Mouse (Mus musculus): ENCODE data around the gene Rinl.

The Rinl gene

DNA sequence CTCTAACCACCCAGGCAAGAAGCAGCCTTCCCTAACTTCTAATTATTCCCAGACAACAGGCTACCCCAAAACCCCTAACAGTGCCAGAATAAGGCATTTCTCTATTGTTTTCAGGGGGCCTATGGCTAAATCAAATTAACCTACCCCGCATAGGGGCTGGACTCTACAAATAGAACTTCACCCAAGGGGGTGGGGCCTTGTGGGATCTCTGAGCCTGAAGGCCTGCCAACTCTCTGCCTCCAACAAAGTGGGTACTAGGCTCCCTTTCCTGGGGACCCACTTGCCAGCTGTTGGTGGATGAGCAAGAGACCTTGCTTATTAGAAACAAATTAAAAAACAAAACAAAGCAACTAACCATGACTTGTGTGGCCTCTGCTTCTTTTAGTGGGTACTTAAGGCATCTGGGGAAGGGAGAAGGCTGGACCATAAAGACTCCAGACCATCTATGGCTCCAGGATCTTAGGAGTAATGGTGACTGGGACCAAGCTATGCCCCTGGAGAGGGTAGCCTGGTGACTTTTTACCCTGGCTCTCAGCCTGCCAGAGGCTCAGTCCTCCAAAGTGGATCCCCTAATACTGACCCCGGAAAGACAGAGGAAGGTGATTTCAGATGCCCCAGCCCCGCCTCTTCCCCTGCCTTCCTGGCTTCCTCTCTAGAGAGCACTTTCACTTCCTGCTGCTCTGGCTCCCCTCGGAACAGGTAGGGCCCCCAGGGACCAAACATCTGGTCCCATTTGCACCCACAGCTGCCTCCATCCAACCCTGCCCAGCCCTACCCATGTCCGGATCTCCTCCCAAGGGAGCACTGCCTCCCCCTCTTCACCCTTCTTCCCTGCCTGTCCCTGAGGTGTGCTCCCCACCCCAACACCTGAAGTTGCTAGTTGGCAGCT, at the start of gene Rinl:
Gene Rinl, plus strand, starts transcription at position 663 of the 889 bp plus-strand sequence.
- DNase-seq (ENCODE audit: low spot score in 2 of 2) = no peak

DNA sequence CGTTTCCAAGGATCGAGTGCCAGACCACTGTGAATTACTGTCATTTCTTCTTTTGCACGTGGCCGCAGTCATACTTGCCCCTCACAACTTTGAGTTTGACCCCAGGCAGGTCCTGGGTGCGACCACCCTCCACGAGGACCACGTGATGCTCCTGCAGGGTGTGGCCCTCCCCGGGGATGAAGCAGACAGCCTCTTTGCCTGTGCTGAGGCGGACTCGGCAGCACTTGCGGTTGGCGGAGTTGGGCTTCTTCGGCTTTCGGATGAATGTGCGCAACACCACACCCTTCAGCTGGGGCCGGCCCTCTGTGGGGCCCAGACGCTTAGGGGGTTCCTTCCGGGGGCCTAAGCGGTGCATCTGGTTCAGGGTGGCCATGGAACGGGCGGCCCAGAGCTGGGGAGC, 48.9 kb upstream of the Rinl start:
- no peak for DNase-seq (ENCODE audit: low spot score in 2 of 2)

DNA sequence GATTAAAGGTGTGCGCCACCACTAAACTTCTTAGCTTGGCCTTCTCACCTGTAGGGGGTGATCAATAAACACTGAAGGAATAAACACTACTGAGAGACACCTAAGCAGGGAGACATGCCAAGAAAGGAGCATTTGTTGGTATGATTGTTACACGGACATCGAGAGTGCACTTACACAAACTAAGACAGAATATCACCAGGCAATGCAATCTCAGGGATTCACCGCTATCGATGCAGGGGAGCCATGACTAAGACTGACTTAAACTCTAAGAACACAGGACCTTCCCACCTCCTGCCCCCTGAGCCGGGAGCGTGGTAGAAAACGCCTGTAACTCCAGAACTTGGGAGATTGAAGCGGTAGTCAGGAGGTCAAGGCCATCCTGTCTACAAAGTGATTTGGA, 47.8 kb upstream of the Rinl start:
- no peak for DNase-seq (ENCODE audit: low spot score in 2 of 2)

DNA sequence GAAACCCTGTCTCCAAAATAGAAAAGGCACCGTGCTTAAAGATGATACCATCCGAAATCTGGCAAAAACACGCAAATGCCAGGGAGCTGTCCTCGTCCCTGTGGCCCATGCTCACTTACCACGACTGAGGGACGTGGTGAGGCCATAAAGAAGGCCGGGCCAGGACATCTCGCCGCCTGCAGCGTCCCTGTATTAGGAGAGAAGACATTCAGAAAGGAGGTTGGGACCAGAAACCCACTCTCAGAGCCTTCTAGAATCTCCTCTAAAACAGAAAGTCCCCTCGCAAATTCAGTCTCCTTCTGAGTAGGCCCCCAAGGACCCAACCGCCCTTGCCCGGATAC, 47.4 kb upstream of the Rinl start:
- DNase-seq (ENCODE audit: low spot score in 2 of 2) = no peak

DNA sequence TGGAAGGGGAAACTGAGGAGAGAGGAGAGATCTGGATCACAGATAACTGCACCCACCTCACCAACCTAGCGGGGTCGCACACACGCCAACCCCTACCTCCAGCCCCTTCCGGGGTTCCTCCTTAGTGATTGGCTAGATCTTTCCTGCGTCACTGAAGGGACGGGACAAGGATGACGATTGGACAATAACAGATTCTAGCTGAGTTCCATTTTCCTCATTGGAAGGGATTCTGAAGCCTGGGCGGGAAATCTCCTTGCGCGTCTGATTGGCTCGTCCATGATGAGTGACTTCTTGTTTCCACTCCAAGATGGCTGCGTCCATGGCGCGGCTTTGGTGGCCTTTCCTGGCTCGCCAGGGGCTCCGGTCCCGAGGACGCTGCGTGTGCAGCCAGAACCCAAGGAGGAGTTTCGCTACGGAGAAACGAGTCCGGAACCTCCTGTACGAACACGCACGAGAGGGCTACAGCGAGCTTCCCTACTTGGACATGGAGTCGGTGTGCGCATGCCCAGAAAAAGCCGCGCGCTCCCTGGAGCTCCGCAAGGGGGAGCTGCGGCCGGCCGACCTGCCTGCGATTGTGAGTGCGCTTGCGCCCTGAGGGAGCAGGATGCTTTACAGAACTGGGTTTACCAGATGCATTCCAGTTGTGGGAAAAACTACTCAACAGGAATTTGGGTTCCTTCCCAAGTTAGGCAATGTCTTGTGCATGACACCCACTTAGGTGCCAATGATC, 46.9 kb upstream of the Rinl start, which contains the start of the genes Mrps12 and Sars2:
Gene Mrps12, minus strand, starts transcription at position 112 of the 730 bp plus-strand sequence.
Gene Sars2, plus strand, starts transcription at position 284 of the 730 bp plus-strand sequence.
- peak; percentile 85 to 95 for DNase-seq (ENCODE audit: low spot score in 2 of 2)

DNA sequence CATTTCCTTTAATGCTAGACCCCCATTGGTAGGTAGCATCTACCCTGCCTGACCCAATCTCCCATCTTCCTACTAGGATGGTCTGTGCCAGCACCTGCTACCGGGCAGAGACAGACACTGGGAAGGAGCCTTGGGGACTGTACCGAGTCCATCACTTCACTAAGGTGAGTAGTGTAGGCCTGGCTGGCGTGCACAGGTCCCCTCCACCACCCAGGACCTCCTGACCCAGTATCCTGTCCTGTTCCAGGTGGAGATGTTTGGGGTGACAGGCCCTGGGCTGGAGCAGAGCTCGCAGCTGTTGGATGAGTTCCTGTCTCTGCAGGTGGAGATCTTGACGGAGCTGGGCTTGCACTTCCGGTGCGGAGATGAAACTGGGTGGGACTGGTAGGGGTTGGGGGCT, 38.8 kb upstream of the Rinl start:
- DNase-seq (ENCODE audit: low spot score in 2 of 2) = no peak

DNA sequence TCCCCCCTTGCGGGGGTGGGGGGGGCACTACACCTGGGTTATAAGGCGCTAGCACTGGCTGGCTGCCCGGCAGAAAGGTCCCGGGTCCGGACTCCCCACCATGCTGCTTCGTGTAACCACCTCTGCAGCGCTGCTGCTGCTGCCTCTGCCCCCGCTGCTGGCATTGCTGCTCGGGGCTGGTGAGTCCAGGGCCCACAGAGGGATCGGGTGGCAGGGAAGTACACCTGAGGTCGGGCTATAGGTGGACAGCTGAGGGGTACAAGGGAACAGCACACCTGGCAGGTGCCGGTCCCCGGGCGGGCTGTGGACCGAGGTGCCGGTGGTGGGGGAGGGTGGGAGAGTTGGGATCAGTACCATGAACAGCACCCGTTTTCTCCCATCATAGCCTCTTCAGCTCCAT, 32.7 kb upstream of the Rinl start, which contains the start of gene Ccer2:
Gene Ccer2, plus strand, starts transcription at position 96 of the 400 bp plus-strand sequence.
- DNase-seq (ENCODE audit: low spot score in 2 of 2) = no peak

DNA sequence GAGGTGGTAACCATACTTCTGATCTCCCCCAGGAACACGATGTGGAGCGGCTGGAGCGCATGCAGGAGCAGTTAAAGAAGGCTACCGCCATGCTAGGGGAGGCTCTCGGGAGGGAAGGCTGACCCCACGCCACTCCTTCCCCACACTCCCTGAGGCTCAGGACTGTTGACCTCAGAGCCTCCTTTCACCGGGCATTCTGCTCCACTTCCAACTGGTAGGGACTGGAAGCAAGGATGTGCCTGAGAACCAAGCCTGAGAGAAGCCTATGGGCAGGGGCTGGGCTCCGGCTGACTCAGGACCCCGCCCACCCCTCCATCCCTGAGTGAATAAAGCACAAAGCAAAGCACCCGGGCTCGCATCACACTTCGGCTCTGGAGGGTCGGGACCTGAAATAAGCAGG, 30.1 kb upstream of the Rinl start:
- DNase-seq (ENCODE audit: low spot score in 2 of 2) = no peak

DNA sequence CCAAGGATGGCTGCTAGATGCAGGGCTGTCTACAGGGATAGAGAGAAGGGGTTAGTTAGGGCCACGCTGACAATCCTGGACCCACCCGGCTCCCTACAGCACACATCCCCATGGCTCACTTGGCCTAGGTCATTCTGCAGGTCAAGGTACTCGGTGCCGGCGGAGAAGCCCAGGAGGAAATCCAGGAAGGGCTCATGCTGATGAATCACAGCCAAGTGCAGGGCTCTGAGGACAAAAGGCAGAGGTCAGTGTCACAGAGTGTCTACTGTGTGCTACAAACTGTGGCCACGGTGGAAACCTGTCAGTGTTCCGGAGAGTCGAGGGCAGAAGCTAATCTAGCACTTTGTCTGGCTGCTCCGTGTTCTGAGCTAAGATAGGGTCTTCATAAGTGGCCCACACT, 26.9 kb upstream of the Rinl start:
- DNase-seq (ENCODE audit: low spot score in 2 of 2) = no peak

DNA sequence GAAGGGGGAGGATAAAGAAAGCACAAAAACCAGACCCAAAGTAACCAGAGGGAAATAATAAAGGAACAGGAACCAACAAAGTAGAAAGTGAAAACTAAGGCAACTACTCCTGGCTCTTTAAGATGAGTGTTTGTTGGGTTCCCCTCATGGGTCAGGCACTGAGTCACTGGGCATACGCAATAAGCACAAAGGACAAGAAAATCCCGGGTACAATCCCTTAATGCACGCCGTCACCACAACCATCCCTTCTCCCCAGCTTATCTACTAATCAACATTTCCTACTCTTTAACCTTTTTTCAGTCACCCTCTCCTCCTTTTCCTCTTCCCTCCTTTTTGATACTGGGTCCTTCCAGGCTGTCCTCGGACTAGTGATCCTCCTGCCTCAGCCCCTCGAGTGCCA, 23.6 kb upstream of the Rinl start:
- DNase-seq (ENCODE audit: low spot score in 2 of 2) = no peak

DNA sequence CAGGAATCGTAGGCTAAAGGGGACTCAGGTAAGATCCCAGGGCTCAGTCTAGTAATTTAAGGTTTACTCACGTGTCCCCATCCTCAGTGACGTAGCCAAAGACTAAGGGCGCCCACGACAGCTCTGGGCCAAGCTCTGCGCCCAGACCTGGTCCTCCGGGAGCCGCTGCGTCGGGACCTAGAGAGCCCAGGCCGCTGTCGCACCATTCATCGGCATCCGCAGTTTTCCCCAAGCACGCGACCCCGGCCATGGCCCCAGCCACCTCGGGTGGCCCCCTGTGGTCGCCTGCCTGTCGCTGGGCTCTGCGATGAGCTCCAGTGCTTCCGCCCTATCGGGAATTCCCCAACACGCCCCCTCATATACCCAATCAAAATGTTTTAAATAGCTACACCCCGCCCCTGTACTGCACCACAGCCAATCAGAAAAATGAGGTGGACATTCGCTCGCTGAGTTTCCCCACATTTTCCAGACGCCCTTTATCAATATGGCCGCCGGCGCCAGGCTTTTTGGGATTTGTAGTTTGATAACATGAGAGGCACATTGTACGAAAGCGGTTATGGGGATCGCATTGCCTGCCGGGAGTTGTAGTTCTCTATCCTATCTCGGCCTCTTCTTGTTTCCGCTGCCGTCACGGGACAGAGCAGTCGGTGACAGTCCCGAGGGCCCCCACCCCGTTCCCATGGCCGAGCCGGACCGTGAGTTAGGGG, 22.4 kb upstream of the Rinl start, which contains the start of gene Sirt2:
Gene Sirt2, plus strand, starts transcription at position 563 of the 707 bp plus-strand sequence.
- DNase-seq (ENCODE audit: low spot score in 2 of 2) = peak; percentile 87 to 95

DNA sequence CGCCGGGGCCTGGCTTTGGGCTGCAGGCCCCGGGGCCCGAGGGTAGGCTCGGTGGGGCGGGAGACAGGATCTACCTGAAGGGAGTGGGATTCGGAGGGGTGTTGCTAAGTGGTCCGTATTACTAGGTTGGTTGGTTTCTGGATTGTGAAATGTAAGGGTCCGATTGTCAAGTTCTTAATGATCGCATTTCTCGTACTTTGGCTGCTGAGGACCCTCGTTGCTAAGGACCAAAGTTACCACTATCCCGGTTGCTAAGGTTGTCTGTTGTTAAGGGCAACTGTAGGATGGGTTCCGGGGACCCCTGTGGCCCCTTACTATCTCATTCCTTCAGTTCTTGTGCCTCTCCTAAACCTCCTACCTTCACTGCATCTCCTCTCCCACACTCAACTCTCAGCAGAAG, 21.9 kb upstream of the Rinl start:
- DNase-seq (ENCODE audit: low spot score in 2 of 2) = no peak

DNA sequence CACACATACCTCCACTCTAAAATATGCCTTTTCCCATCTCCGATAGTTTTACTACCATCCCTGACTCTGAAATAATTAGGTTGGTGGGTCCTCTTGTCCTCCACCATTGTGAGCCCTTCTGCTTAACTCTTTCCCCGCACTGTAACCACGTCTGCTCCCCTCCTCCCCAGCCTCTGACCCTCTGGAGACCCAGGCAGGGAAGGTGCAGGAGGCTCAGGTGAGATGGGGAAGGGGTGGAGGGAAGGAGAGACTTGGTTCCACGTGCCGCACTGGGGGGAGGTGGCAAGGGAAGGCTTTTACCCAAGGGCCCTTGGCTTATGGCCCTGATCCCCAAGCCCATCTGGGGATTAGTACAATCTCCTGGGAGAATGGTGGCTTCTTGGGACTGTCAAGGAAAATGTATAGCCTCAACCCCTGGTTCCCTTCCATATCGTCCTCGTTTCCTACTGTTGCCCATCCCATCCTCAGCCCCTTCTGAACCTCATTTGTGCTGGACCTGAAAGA, 21.3 kb upstream of the Rinl start, which contains the start of gene Nfkbib:
Gene Nfkbib, minus strand, starts transcription at position 51 of the 504 bp plus-strand sequence.
- DNase-seq (ENCODE audit: low spot score in 2 of 2) = no peak

DNA sequence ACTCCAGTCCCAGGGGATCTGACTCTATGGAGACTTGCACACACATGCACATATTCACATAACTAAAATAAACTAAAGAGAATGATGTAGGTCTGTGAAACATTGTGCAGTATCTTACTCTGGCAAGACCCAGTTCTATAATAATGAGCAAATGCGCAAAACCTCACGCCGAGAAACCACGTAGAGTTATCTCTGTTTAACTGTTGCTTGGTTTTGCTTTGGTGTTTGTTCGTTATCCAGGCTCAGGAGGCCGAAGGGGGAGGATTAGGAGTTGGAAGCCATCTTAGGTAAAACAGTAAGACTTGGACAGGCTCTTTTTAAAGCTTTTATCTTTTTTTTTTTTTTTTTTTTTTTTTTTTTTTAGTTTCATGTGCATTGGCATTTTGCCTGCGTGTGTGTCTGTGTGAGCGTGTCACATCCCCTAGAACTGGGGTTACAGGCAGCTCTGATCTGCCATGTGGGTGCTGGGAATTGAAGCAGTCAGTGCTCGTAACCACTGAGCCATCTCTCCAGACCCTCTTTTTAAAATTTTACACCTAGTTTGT, 19.3 kb upstream of the Rinl start:
- DNase-seq (ENCODE audit: low spot score in 2 of 2) = no peak

DNA sequence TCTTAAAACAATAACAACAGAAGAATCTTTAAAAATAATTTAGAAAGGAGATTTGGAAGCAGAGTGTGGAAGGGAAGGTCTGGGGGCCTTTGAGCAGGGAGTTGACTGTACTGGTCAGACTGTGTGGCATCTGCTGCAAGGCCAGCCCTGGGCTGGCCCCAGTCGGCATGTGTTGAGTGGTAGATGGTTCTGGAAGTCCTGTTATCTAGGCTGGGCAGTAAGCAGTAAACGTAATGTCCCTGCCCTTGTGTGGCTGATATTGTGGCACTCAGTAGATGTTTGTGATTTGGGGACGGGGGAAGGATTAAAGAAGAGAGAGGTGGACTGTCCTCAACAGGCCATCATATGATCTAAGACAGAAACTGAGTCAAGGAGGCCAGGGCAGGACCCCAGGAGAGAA, 18.5 kb upstream of the Rinl start:
- DNase-seq (ENCODE audit: low spot score in 2 of 2) = no peak

DNA sequence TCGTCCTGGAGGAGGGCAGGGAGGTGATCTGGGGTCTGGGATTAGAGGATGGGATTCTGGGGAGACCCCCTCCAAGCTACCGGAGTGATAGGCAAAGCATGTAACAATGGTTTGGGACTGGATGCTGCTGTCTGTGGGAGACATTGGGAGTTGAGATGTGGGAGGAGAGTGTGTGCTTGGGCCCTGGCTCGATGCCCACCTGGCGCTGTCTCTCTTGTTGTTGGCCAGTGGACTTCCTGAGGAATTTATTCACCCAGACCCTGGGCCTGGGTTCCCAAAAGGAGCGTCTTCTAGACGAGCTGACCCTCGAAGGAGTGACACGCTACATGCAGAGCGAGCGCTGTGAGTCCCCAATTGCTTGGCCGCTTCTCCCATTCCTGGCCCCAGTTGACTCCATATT, 16.9 kb upstream of the Rinl start:
- no peak for DNase-seq (ENCODE audit: low spot score in 2 of 2)

DNA sequence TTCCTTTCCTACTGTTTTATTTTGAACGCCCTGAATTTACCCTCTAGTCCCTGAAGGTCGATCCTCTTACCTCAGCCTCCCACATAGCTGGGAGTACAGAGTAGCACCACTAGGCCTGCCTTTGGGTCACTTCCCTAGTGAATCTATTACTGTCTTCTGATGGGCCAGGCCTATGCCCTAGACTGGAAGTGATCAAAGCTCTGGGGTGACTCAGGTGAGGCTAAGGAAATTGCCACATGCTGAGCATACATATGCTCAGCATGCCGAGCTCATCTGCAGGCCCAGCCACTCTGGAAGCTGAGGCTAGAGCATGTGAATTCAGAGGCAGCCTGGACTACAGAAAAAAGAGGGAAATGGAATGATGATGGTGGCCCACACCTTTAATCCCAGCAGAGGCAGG, 15.6 kb upstream of the Rinl start:
- DNase-seq (ENCODE audit: low spot score in 2 of 2) = no peak

DNA sequence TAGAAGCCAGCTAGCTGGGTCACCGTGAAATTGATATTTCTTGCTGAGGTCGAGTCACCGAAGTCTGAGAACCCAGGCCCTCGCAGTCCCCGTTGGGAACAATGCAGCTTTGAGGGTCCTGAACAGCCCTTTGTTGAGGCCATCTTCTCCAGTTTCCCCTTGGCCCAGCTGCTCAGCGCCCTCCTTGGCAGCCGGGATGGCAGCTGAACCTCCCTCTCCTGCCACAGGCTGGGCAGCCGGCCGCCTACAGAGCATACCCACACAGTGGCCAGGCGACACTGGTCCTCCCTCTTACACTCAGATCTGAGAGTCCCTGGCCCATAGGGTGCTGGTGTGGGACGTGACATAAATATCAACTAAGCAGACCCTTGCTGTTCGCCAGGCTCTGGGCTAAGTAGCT, 14.6 kb upstream of the Rinl start:
- DNase-seq (ENCODE audit: low spot score in 2 of 2) = peak in 1 of 2 experiments; percentile 32

DNA sequence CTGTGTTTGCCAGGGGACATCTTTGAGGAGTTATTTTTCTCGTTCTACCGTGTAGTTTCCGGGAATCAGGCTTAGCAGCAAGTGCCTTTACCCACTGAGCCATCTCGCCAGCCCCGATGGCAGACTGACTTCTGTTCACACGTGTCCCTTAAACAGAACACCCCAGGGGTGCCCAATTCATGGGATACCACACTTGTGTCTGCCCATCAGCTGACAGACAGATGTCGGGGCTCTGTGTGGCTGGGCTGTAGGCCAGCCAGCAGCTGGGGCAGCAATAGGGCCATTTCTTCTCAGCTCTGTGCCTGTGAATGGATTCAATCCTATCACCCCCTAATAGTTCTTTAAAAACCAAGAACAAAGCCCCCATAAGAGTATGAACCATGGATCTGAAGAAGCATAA, 13.6 kb upstream of the Rinl start:
- no peak for DNase-seq (ENCODE audit: low spot score in 2 of 2)

DNA sequence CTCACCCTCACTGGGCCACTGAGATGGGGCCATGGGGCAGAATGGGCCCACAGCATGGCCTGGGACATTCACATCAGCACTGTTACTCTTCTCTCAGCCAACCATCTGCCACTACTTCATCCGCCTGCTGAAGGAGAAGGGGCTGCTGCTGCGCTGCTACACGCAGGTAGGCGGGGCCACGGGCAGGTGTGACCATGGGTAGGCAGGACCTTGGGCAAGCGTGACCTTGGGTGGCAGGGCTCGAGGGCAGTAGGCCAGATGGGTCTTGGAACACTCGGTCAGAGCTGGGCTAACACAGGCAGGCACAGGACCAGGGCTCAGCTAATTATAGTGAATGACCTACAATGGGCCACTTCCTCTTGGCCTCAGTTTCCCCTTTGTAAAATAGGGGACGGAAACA, 9.9 kb upstream of the Rinl start:
- no peak for DNase-seq (ENCODE audit: low spot score in 2 of 2)

DNA sequence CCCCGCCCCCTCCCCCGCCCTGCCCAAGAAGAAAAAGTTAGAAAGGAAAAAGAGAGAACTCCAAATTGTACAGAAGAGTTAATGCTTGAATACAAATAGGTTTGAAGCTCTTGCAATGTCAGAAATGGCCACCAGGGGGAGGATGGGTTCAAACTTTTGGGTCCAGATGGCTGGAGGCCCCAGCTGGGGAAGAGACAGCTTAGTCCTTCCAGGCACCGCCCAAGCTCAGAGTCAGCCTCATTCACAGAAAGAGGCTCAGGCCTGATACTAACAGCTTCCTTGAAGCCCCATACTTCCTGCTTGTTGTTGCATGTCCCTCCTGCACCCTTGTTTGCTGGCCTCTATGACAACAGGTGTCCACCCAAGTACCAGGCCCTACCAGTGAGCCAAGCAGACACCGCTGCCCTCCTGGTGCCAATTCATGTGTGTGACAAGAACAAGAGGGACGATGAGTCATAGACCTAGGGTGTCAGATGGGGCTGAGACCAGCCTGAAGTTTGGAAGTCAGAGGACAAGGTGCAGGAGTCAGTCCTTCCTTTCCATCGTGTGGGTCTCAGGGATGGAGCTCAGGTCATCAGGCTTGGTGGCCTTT, 8.6 kb upstream of the Rinl start:
- DNase-seq (ENCODE audit: low spot score in 2 of 2) = peak; percentile 79 to 93

Measured in cerebellum, postnatal 4 days (tissue).